ENCODE assay signal across 21 mouse cellular contexts in the genomic region with DNA sequence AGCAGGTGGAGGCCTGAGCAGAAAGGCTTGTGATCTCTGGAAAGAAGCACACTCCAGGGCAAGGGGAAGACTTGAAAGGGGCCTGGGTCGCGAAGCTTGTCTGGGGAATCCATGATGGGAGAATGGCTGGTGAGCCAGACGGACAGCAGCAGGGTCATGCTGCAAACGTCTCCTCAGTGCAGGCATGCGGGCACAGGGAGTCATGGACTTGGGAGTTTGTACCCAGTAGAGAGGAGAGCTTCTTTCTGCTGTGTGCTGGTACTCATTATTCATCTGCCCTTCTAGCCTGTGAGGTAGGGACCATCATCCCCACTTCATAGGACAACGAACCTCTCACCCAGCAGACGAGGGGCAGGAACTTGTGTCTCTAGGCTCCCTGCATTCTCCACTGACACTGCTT.
"Had no signal": no experiment of that assay in that cellular context is flagged by ENCODE, and none has a peak within 500 bp of the region (broad histone marks: within the 10 kb centered on the region; RNA-seq: fewer than 3 reads in every experiment).

No protein-coding gene starts in this region.

- H3K27ac ChIP-seq: layer of hippocampus, adult 2 months; limb, embryonic 10.5 days; limb, embryonic 13.5 days; liver, embryonic 12.5 days; liver, embryonic 15.5 days; lung, embryonic 15.5 days; midbrain, embryonic 10.5 days; neural tube, embryonic 12.5 days; neural tube, embryonic 15.5 days; stomach, embryonic 15.5 days had no signal

- H3K4me3 ChIP-seq: layer of hippocampus, adult 2 months; limb, embryonic 10.5 days; limb, embryonic 13.5 days; liver, embryonic 12.5 days; liver, embryonic 15.5 days; lung, embryonic 15.5 days; megakaryocyte, embryonic 14.5 days; midbrain, embryonic 10.5 days; neural tube, embryonic 12.5 days; neural tube, embryonic 15.5 days; stomach, embryonic 15.5 days had no signal

- ATAC-seq: intestine, postnatal 0 days; liver, embryonic 12.5 days had no signal

- H3K4me1 ChIP-seq: limb, embryonic 13.5 days; liver, embryonic 12.5 days; liver, embryonic 15.5 days; lung, embryonic 15.5 days; midbrain, embryonic 10.5 days; neural tube, embryonic 12.5 days; neural tube, embryonic 15.5 days; stomach, embryonic 15.5 days had no signal

- H3K27me3 ChIP-seq: limb, embryonic 13.5 days; liver, embryonic 12.5 days; liver, embryonic 15.5 days; lung, embryonic 15.5 days; megakaryocyte, embryonic 14.5 days; neural tube, embryonic 12.5 days; neural tube, embryonic 15.5 days; stomach, embryonic 15.5 days had no signal

- H3K9ac ChIP-seq: limb, embryonic 13.5 days; liver, embryonic 12.5 days; liver, embryonic 15.5 days; lung, embryonic 15.5 days; neural tube, embryonic 12.5 days; neural tube, embryonic 15.5 days; stomach, embryonic 15.5 days had no signal

- DNase-seq: layer of hippocampus, adult 9-11 months; liver; lung, adult 18-20 months; lung, postnatal 10 days; lung, postnatal 36 days; midbrain, embryonic 14.5 days; right cerebral cortex, postnatal 25 days; spleen, adult 18-20 months; thymus, postnatal 36 days had no signal

- H3K9me3 ChIP-seq: limb, embryonic 10.5 days; limb, embryonic 13.5 days; liver, embryonic 12.5 days; liver, embryonic 15.5 days; lung, embryonic 15.5 days; megakaryocyte, embryonic 14.5 days; midbrain, embryonic 10.5 days; neural tube, embryonic 12.5 days; neural tube, embryonic 15.5 days; stomach, embryonic 15.5 days had no signal

- H3K36me3 ChIP-seq: lung, embryonic 15.5 days; stomach, embryonic 15.5 days had no signal

- H3K4me2 ChIP-seq: limb, embryonic 13.5 days; liver, embryonic 12.5 days; liver, embryonic 15.5 days; lung, embryonic 15.5 days; neural tube, embryonic 12.5 days; neural tube, embryonic 15.5 days; stomach, embryonic 15.5 days had no signal
